Mouse (Mus musculus) Muller cell, postnatal 12 days (primary cell): ENCODE results near the gene Fam126a.
A peak's percentile ranks its signal among the peaks of the same experiment; 100 is the strongest.

Experiments
- DNase-seq: peaks from one replicate; pipeline ENCODE4 v3.0.0-alpha.2; 2015; ENCODE audit errors: inconsistent ontology term

The Fam126a gene

DNA sequence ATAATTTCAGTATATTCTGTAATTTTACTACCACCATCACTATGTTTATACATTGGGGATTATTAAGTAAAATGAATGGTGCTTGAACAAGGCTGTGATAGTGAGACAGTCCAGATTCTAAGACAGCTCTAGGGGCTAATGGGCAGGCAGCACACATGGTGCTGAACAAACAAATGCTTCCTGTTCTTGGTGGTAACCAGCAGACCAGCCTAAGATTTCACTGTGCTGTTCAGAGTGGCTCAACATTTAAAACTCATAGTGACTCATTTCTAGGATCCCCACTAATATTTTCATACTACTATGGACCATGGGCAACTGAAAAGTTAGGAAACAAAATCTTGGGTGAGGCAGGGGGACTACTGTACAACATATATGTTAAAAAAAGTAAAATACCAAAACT is 10.1 kb upstream of the Fam126a start:
- DNase-seq = no peak

DNA sequence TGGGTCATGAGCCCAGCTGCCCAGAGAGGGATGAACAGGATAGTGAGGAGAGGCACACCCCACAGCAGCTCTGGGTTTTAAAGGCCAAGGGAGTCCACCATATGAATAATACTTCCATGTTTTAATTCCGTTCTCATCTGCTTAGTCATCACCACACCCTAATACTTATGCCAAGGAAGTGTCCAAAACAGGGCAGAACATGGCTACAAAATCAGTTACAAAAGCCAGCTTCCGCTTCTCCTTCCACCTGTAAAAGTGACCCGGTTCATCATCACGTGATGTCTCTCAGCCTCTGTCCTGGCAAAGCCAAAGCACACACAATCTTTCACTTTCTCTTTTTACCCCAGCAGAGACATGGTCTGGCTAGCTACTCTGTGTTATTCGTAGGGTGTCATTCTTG is 8.9 kb upstream of the Fam126a start:
- DNase-seq = no peak

DNA sequence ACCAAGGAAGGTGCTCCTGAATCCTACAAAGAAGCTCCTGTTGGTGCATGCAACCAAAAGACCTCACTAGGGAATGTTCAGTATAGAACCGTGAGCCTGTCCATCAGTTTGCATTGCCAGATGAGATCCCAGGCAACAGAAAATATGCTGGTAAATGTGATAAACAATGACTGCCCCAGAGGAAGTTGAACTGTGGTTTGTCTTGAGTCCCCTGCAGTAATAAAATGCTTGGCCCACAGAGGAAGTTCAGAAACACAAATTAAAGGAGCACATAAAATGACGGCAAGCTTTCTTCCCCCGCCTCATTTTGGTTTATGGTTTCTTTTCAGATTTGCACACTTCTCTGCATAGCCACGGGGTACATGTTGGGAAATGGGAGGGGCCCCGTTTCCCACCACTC is 8.3 kb upstream of the Fam126a start:
- no peak for DNase-seq

DNA sequence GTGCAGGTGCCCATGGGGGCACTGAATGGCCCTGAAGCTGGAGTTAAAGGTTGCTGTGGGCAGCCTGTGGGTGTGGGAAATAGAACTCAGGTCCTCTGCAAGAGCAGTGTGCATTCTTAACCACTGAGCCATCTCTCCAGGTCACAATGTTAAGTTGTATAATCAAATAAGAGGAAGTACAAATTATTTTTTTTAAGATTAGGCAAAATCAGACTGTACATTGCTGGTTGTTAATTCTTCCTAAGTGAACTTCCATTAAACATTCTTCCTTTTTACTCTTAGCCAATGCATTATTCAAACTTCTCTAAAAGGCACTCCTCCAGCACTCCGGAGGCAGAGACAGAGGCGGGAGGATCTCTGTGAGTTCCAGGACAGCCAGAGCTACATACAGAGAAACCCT is 7.7 kb upstream of the Fam126a start:
- DNase-seq = no peak

DNA sequence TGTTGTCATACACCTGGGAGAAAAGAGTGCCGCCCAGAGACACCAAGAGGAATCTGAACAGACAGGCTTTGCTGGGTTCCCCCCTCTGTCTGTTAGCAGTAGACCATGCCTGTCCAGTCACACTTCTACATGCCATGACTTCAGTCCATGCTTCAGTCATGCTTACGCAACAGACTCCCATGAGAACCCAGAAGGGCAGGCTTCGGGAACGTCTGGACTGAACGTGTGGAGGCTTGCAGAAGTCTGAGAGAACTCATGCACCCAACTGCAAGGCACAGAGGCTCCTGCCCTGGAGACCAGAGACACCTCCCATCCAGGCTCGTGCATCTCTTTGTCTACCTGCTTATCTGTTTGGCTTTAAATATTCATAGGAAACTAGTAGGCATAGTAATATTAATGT is 6.2 kb upstream of the Fam126a start:
- DNase-seq = no peak

DNA sequence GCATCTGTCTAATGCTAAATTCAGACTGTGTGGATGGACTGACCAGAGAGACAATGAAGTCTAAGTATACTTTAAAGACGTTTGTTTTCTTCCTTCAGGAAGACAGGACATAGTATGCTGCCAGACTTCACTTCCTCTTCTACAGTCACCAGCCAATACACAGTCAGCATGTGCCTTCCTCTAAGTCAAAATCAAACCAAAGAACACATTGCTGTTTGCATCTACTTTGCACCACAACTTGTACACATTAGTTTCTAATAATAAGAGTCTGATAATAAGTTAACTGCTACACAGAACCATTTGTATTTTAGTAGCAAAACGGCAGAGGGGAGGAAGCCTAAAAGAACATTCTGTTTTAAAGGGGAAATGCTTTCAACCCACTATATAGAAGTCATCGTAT is 4.5 kb upstream of the Fam126a start:
- no peak for DNase-seq

DNA sequence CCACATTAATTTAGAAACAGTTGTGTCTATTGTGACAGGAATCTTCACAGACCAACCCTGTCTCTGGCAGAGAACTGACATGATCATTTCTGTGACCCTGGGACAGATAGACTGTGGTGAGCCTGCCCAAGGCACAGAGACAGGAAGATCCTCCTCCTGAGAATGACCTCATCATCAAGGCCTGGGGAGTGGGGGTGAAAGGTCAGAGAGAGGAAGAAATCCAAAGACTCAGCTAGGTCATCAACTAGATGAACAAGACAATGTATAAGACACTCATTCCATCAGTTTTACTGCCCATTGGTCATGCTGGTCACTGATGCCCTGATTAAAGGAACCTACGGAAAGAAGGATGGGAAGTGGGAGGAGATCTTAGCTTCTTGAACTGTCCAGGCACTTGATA is 3.6 kb upstream of the Fam126a start:
- DNase-seq = no peak

DNA sequence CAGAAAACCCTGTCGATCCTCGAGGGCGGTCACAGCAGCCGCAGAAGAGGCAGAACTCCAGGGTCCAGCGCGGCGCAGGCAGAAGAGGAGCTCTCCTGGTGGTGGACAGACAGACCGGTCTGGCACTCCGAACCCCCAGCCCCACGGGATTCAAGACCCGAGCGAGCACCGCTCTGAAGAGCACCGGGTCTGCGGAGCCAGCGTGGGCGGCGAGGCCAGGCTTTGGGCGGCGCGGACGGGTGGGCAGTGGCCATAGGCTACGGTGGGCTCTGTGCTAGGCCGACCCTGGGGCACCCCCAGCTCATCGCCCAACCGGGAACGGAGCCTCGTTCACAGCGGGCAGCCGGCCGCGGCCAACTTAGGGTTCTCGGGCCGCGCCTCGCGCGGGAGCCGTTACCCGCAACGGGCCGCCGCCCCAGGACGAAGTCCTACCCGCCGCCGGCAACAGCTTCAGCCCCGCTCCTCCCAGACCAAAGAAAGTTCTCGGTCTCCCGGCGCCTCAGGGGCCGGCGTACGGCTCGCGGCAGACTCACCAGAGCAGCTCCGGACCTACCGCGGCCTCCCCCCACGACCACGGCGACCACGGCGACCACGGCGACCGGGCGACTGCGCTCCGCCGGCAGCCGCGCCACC is 428 bp downstream of the Fam126a start:
- no peak for DNase-seq

DNA sequence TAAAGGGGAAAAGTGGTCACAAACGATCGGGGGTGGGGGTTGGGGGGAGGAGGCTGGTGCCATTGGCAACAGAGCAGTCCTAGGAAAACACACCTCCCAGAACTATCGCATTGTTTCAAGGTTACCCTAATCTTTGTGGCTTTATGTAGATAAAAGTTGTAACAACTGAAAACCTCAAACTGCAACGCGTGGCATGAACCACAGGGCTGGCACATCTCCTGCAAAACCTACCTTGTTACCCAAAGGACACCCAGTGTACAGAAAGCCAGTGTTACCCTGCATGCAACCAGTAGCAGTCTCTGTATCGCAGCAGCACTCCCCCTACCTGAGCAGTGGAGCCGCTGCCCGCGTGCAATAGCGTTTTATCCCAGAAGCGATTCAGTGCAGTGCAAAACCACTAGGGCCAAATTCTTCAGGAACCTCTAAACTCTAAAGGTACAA is 1.1 kb downstream of the Fam126a start:
- DNase-seq = peak; percentile 55

DNA sequence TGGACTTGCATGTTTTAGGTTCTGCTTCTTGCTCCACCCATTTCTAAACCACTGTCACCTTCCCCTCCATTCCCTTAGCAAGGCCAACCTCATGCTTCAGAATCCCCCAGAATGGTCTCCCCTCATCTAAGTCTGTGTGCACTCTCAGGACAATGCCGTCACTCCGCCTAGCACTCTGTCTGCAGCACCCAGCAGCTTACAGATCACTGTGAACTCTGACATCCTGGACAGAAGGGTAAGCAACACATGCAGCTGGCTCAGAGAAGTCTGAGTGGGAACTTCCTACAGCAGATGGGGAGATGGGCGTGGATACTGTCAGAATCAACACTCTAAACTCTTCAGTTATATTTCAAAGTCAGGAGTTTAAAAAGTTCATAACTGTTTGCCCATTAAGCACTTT is 5.5 kb downstream of the Fam126a start:
- no peak for DNase-seq

DNA sequence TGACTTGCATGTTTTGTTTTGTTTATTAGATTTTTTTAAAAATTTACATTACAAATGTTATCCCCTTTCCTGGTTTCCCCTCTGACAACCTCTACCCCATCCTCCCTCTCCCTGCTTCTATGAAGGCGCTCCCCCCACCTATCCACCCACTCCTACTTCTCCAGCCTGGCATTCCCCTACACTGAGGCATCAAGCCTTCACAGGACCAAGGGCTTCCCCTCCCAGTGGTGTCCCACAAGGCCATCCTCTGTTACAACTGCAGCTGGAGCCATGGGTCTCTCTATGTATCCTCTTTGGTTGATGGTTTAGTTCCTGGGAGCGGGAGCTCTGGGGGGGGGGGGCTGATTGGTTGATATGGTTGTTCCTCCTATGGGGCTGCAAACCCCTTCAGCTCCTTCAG is 7.3 kb downstream of the Fam126a start:
- DNase-seq = no peak

DNA sequence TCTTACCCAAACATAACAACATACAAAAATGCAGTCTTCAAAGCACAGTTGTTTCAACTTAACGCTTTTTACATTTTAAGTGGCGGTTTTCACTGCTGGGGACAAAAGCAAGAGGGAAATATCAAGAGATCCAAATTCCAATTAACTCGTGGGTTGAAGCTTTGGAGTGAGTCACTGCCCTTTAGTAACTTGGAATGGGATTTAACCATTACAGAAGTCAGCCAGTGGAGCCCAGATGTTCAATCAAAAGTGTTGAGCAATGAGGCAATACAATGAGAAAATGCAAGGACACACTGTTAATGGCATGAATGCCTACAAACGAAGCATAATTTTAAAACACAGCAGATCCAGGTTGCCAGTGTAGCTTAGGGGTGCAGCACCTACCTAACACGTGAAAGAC is 8.8 kb downstream of the Fam126a start:
- peak; percentile 57 for DNase-seq

DNA sequence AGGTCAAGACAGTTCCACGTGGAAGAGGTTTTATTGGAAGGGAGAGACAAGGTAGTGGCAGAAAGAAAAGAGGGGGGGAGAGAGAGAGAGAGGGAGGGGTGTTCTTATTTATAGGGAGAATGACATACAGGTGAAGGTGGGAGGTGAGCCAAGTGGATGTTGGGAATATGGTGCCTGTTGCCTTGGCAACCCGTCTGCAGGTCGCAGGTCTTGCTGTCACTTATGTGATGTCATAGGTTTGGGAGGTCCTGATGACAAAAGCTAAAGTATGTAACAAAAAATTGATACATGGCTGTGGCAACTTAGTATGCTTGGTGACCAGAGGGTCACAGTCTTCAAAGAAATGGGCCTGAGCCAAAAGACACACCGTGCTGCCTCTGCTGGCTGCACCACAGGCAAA is 10.1 kb downstream of the Fam126a start:
- no peak for DNase-seq

DNA sequence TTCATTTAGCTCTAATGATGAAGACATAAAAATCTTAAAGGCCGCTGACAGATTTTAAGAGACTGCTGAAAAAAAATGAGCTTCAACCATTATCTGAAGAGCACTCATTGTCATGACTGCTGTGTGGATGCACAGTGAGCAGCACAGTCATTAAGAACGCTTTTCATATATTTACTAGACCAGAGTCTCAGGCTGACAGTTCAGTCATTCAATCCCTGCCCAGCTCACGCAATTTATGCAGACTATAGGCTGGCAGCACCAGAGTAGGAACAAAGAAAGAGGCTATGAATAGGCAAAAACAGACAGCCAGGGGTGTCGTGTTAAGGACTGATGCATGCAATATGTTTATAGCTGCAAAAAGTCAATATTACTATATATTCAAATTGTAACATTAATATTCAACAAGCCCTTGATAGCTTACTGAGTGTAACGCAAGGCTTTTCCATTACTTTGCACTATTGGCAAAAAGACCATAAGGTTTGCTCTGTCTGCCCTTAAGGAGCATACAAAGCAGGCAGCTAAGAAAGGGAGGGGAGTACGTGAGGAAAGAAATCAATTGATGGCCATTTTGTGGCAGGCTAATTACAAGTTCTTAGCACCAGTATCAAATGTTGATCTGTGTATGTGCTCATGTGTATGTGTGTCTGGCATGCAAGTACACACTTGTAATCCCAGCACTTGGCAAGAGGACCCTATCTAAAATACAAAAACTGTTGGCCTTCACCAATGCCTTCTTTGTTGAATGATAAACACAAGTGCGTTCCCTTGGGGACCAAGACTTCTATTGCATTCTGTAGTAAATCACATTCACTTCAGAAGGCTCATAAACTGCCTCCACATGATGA is 10.9 kb downstream of the Fam126a start:
- DNase-seq = no peak

DNA sequence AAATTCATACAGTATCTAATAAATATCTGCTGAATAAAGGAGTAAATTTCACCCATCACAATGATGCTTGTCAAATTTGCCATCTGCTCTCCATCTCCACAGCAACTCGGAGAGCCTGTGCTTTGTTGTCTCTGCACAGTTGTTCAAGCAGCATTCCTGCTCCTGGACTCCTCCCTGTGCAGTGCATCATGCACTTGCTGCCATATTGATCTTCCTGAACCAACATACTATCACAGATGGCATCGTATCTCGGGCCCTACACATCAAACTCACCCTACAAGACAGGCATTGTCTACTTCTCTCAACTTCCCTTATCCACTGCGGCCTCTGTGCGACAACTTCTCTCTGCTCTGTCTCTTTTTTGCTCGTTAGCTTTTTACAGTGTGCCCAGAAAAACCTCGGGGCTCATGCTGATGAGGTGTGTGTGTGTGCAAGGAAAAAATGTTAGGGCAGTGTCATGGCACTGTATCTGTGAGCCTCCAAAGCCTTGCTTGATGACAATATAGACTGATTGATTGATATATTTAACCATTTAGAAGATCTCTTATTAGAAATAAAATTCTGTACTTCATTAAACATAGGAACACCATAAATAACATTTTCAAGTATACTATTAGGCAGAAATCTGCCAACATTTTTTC is 11.7 kb downstream of the Fam126a start:
- DNase-seq = no peak

DNA sequence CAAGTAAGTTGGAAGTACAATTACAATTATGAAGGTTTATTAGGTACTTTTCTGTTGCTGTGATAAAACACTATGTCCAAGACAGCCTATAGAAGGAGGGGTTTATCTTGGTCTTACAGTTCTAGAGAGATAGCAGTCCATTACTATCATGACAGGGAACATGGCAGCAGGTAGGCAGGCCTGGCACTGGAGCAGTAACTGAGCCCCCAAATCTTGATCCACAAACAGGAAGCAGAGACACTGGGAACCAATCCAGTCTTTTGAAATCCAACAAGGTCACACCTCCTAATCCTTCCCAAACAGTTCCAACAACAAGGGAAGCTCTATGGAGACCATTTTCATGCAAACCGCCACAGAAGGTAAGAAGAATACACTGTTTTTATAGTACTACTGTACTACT is 13.6 kb downstream of the Fam126a start:
- no peak for DNase-seq

DNA sequence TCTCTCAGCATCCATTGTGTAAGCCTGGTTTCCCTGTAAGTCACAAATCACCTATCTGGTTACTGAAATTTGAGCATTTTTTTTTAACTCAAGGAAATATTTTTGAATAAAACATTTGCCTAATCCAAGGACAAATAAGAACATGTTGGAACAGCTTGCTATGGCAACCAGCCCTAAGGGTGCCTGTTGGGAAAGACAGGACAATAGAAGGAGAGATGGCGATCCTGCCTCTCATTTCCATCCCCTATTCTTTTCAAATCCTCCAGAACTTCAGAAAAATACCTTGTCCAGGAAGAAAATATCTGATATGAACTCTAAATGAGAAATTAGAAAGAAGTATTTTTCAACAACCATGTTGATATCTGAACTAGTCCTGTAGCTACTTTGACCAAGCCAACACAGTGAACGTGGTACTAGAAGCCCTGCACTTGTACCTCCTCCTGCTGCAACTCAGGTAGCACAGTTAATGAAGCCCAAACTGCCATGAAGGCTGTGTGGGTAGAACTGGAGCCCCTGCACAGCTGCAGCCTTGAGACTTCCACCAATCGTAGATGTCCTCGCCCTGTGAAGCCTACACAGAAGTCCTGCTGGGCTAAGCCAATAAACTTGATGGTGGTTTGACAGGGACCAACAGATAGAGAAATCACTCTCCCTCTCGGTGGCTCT is 17.0 kb downstream of the Fam126a start:
- DNase-seq = no peak

DNA sequence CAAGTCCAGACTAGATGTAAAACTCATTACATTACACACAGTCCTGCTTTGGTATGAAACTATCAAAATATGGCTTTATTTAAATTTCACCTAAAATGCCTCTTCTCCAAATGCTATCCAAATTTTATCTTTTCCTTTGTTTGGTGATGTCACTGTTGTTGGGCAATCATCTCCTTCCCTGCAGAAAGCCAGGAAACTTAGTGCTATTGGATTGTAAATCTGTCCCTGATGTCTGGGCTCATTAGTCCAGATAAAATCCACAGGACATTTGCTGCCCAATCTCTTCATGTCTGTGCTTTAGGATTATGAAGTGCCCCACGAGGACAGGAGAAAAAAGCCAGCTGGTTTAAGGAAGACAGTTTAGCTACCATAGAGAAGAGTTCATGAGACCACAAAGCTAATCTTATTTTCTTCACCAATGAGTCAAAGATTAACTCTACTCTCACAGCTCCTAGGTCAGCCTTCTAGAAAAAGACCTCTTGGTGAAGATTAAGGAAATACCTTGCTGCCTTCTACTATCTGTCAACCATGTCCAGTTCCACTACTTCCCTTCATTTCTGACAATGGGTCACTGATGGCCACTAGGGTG is 31.3 kb downstream of the Fam126a start:
- DNase-seq = no peak

DNA sequence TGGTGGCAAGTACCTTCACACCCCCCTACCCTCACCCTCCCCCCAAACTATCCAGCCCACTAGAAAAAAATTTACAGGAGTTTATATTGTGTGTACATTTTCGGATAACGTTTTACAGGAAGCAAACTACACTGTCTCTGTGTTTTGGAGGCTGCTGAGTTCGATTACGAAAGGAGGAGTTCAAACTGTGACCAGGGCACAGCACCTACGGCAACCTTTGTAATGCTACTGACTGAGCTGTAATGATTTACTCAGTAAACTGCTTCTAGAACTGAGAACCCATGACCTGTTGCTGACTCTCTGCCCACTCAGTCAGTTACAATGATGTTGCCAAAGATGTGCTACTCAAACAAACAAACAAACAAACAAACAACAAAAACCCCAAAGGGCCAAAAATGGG is 34.5 kb downstream of the Fam126a start:
- DNase-seq = no peak

DNA sequence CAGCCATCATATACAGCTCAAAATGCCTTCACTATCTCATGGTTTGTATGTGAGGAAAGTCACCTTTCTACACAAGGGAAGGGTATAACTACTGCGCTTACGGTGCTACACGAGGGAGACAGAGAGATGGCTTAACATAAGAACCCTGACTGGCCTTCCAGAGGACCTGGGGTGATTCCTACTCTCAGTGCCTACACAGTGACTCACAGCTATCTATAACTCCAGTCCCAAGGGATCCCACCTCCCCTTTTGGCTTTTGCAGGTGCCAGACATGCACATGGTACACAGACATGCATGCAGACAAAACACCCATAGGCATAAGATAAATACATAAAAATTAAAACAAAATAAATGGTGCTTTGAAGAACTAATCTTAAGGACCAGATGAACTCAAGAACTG is 35.6 kb downstream of the Fam126a start:
- DNase-seq = no peak

DNA sequence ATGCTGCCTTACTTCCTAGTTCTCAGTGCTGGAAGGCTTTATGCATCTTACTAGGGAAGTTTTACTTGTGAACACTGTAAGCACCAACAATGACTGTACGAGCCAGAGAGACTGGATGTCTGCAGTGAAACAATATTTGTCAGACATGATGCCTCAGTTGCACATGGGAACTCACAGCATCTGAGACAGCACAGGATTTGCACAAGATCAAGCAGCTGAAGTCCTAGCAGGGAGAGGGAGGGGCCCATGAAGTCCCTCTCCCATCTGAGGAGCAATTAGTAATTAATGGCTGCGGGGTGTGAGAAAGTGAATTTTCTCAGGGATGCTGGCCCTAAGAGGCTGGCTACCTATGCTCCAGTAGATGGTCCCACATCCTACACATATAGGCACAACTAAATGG is 36.3 kb downstream of the Fam126a start:
- no peak for DNase-seq

DNA sequence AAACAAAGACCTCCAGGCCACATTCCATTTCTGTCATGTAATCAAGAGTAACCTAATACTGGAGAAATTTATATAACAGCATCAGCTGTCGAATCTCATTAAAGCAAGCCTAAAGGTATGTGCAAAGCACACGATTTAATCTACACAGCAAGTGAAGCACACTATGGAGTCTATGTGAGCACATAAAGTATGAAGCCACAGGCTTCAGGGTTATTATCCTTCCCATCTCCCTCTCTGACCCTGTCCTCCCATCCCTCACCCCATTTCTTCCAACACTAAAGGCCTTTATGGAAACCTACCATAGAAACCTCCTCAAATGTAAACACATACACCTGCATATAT is 37.0 kb downstream of the Fam126a start:
- DNase-seq = no peak
